Mouse (Mus musculus) heart, postnatal 0 days (tissue): Measurements from ENCODE around the gene Slc35e2.

ENCODE experiments used
- CTCF ChIP-seq: IDR thresholded peaks from 2 replicates; pipeline ENCODE4 v1.5.1; 2016; ENCODE audit warnings: antibody characterized with exemption, control low read depth, low read depth
- EP300 ChIP-seq: IDR thresholded peaks from 2 replicates; pipeline ENCODE4 v1.6.1; 2016; ENCODE audit warnings: antibody characterized with exemption, low read depth

DNA sequence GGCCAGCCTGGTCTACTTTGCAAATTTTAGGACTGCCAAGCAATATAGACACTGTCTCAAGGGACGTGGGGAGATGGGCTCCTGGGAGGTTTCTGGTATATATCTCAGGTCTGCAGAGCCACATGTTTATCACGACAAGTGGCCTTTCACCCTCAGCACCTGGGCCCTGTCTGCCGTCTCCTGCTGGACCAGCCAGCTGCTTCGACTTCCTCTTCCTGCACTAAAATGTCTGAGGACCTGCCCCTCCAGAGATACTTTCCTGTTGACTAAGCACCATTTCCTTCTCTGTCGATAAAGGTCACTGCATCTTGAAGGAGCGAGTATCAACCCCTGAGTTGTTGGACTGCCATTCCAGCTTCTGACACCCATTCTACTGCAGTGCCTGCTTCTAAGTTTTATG is 41.8 kb upstream of the Slc35e2 start:
- TF ChIP-seq CTCF (no peak), EP300 (no peak)
